Mouse (Mus musculus) heart, adult 10 weeks (tissue): Measurements from ENCODE around the gene Ddx23. TPM values are rescaled to one million over a fixed set of nuclear protein-coding genes. Genes with fewer than 3 reads are reported as not detected.

ENCODE experiments used
- polyA plus RNA-seq: library from polyadenylated mRNA; stranded (reverse); fragments of 350-450 nt; fragmentation: Illumina TruSeq; extraction: RNeasy Lipid Tissue Mini Kit (QIAGEN cat#74804); gene quantifications from one replicate; pipeline ENCODE4 v1.2.3, GENCODE M21; 2014; ENCODE audit warnings: low read depth, low replicate concordance

Gene Ddx23
- 46.9 TPM for polyA plus RNA-seq

DNA sequence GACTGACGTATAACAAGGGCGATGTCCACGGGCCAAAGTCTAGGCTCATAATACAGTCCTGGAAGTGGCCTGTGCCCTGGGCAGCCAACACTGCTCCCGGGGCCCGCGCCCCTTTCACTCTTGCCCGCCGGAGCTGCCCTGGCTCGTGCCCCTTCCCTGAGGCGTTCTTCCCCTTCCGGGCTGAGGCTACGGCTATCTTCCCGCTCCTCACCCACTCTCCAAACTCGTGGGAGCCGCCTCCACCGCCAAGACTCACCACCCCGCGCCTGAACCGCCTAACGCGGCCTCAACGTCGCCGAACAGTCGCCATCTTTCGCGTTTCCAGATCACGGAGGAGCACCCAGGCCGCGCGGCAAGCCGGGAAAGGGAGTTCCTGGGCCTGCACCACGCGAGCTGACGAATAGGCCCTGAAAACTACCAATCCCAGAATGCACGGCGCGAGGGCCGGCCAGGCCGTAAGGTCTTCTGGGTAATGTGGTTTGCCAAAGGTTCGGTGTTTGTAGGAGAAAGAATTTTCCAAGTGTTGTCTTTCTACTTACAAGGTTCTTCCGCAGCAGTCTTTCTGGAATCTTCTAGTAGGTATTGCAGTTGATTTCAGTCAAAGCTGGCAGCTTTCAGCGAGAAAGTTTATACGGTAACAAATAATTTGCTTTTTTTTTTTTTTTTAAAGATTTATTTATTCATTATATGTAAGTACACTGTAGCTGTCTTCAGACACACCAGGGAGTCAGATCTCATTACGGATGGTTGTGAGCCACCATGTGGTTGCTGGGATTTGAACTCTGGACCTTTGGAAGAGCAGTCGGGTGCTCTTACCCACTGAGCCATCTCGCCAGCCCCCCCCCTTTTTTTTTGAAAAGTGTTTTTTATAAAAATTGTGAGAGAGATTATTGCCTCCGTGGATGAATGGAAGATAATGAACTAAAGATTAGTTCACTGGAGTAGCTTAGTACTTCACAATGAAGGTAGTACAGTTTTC lies at the start of gene Ddx23:
Ddx23 (minus strand) TSS at position 328 of the 979 bp plus-strand sequence.

GRCm38 (mm10) chr15:98707766-98708372 lies 45.2 kb upstream of the Ddx23 start, which contains the start of gene Ccdc65:
TSS of gene Ccdc65 (plus strand) at chr15:98708207.

GRCm38 (mm10) chr15:98676940-98677728 lies 14.4 kb upstream of the Ddx23 start, which contains the start of gene Rnd1:
TSS of gene Rnd1 (minus strand) at chr15:98677461.

GRCm38 (mm10) chr15:98630540-98630939 lies 32.2 kb downstream of the Ddx23 start, which contains the start of gene Cacnb3:
TSS of gene Cacnb3 (plus strand) at chr15:98630840.

DNA sequence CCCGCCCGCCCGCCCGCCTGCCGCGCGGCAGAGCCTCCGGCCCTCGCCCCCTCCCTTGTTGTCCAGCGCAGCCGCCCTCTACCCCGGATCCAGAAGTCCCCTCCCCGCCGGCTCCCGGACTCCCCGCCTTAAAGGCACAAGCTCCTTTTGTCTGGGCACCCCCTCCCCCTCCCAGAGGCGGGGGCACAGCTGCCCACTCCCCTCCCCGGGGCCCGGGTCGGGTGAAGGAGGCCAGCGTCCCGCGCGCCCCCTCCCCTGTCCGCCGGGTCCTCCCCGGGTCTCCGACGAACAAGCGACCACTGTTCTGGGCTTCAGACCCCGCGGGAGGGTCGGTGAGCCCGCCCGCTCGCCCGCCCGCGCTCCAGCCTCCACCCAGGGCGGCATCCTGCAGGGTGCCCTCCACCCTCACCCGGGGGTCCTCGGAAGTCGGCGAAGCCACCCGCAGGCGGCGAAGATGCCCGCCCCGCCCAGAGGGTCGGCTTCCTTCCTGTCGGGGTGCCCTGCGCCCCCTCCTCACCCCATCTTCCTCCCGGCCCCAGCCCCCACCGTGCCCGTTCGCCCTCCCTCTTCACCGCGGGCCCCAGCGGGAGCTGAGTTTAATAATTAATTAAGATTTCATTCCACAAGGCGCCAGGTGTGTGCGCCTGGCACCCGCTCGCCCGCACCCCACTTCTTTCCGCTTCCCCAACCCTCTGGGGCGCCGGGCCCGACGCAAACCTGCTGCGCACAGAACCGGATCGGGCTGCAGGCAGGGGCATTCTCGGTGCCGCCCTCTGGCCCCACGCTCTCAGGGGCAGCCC lies 53.2 kb downstream of the Ddx23 start, which contains the start of gene Adcy6:
Adcy6 (minus strand) TSS at position 746 of the 800 bp plus-strand sequence.

Other genes starting within 250 kb of the Ddx23 start
- gene Olfr282, start 231.7 kb downstream of the Ddx23 start, polyA plus RNA-seq = not detected
- not detected for gene Olfr281, start 210.3 kb downstream of the Ddx23 start, polyA plus RNA-seq
- not detected for gene OR5BS1P, start 193.0 kb downstream of the Ddx23 start, polyA plus RNA-seq
- gene Lalba, start 180.2 kb downstream of the Ddx23 start, polyA plus RNA-seq = not detected
- not detected for gene Olfr279, start 170.5 kb downstream of the Ddx23 start, polyA plus RNA-seq
- gene Kansl2, start 128.6 kb downstream of the Ddx23 start, polyA plus RNA-seq = 63.5 TPM
- gene Ccnt1, start 92.0 kb downstream of the Ddx23 start, polyA plus RNA-seq = 17.2 TPM
- not detected for gene 4930415O20Rik, start 91.9 kb downstream of the Ddx23 start, polyA plus RNA-seq
- 171 TPM for gene Adcy6, start 52.8 kb downstream of the Ddx23 start, polyA plus RNA-seq
- 4.8 TPM for gene Cacnb3, start 32.1 kb downstream of the Ddx23 start, polyA plus RNA-seq
- gene Rnd1, start 14.6 kb upstream of the Ddx23 start, polyA plus RNA-seq = 2.2 TPM
- 1.0 TPM for gene Ccdc65, start 45.3 kb upstream of the Ddx23 start, polyA plus RNA-seq
- gene Fkbp11, start 65.3 kb upstream of the Ddx23 start, polyA plus RNA-seq = 4.5 TPM
- gene Arf3, start 100.3 kb upstream of the Ddx23 start, polyA plus RNA-seq = 16.7 TPM
- gene Wnt10b, start 115.3 kb upstream of the Ddx23 start, polyA plus RNA-seq = 0.26 TPM
- not detected for gene Wnt1, start 127.0 kb upstream of the Ddx23 start, polyA plus RNA-seq
- 0.24 TPM for gene Ddn, start 146.6 kb upstream of the Ddx23 start, polyA plus RNA-seq
- gene Prkag1, start 168.6 kb upstream of the Ddx23 start, polyA plus RNA-seq = 136 TPM
- gene Kmt2d, start 208.3 kb upstream of the Ddx23 start, polyA plus RNA-seq = 24.0 TPM
- gene Rhebl1, start 231.6 kb upstream of the Ddx23 start, polyA plus RNA-seq = 2.2 TPM
- 0.63 TPM for gene Dhh, start 235.6 kb upstream of the Ddx23 start, polyA plus RNA-seq